Mouse (Mus musculus) thymus, postnatal 4 days (tissue): ENCODE data around the gene Sf3b3.

Experiments used
- DNase-seq: peaks from one replicate; pipeline ENCODE4 v3.0.0; 2021

Gene Sf3b3

GRCm38 (mm10) chr8:110847171-110847549 lies 573 bp upstream of the Sf3b3 start:
- DNase-seq = no peak

DNA sequence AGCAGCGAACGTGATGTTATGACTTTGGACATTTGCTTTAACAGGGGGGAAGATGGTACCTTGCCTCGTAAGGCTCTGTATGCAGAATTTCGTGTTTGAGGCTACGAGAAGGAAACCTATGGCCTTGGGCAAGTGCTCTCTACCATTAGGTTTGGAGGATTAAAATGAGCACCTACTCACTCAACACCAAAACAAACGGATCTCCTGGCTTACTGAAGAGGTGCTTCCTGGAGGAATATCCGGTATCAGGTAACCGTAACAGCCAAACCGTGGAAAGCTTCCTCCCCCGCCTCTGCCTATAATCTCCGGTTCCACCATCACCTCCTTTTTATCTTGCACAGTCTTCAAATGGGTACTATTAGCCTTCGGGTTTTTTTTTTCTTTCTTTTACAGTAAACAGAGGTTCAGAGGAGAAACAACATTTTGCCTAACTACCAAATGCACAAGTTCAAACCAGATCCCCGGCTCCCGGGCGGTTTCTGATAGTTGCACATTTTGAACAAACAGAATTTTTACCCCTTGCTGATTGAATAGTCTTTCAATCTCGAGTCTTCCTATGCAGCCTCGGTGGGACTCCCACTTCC lies 674 bp downstream of the Sf3b3 start:
- DNase-seq = no peak

DNA sequence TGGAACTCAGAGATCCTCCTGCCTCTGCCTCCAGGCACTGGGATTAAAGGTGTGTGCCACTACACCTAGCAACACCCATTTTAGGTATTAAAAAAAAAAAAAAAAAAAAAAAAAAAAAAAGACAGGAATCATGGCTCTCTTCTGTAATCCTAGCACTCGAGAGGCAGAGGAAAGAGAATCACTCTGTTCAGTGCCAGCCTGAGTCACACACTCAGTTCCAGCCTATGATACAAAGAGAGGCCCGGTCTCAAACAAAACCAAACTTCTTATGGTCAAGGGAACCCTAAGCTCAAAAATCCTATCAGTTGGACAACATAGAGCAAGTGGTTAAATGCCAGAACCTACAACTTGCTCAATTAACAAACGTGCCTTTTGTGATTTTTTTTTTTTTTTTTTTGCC lies 1.6 kb downstream of the Sf3b3 start:
- no peak for DNase-seq

DNA sequence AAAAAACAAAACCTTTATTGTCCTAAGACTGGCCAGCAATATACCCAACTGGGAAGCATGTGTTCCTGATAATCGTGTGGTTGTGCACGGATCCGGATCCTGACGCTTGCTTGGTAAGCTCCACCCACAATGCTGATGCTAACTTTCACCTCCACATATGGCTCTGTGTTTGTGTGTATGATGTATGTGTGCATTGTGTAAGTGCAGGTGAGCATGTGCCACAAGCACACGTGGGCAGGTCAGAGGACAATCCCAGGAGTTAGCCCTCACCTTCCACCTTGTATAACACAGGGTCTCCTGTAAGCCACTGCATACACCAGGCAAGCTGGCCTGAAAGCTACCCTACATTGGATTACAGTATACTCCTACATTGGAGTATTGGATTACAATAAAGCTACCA lies 3.4 kb downstream of the Sf3b3 start:
- DNase-seq = no peak

- no peak for DNase-seq
These were observed 4.5 kb downstream of the Sf3b3 start for GRCm38 (mm10) chr8:110842012-110842574.

DNA sequence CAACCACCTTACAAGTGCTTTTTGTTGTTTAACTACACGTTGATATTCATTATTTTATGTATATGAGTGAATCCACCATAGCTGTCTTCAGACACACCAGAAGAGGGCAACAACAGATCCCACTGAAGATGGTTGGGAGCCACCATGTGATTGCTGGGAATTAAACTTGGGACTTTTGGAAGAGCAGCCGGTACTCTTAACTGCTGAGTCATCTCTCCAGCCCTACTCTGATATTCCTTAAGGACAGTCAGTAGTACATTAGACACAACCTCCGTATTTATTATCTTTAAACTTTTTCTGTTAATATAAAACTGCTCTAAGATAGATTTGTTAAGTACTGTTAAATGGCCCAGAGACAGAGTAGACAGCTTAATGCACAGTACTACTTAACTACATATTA lies 14.6 kb downstream of the Sf3b3 start:
- DNase-seq = no peak

GRCm38 (mm10) chr8:110828511-110828910 lies 18.1 kb downstream of the Sf3b3 start:
- no peak for DNase-seq

DNA sequence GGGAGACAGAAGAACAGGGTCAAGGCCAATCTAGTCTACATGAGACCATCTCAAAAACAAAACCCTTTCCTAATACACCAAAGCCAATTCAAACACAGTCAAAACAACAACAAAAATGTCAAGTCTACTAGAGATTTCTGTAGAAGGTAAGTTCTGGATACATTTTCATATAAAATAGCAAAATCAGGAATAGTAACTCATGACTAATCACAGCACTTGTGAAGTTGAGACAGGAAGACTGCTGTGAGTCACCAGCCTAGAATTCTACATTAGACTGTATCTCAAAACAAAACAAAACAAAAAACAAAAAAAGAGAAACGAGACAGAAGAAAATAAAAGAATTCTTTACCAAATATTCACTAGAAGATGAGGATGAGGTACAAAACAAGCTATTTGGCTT lies 21.7 kb downstream of the Sf3b3 start:
- DNase-seq = no peak

- no peak for DNase-seq
These were observed 24.6 kb downstream of the Sf3b3 start for GRCm38 (mm10) chr8:110821960-110822359.

DNA sequence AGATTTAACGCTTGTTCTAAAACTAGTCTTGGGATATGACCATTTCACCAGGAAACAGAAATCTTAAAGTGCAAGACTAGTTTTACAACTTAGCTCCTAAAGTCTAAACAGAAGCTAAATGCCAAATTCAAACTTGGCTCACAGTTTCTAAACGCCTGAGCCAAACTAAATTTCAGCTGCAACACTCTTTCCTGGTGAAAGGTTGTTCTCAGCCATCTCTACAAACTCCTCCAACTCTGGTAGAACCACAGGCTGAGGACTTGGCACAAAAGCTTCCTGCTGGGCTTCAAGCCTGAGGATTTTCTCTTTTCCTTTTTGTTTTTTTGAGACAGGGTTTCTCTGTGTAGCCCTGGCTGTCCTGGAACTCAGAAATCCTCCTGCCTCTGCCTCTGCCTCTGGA lies 26.3 kb downstream of the Sf3b3 start:
- no peak for DNase-seq

DNA sequence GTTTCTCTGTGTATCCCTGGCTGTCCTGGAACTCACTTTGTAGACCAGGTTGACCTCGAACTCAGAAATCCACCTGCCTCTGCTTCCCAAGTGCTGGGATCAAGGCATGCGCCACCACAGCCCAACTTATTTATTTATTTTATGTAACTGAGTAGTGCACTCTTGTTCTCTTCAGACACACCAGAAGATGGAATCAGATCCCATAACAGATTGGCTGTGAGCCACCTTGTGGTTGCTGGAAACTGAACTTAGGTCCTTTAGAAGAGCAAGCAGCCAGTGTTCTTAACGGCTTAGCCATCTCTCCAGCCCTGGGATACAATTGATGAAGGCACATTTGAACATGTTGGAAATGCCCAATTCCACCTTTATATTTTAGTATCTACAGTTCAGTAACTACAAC lies 28.0 kb downstream of the Sf3b3 start:
- DNase-seq = no peak

DNA sequence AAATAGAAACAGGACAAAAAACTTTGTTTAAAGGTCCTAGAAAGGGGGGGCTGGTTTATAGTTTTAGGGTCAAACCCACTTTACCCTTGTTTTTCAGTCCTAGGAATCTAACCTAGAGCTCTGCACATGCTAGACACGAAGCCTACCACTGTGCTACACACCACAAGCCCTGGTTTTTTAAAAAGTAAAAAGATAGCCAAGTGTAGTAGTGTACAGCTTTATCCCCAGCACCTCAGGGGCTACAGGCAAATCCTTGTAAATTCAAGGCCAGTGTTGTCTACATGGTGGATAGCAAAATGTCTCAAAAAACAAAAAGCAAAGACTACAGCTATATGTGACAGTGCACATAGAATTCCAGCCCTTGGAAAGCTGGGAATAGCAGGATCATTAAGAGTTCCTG lies 29.6 kb downstream of the Sf3b3 start:
- no peak for DNase-seq

DNA sequence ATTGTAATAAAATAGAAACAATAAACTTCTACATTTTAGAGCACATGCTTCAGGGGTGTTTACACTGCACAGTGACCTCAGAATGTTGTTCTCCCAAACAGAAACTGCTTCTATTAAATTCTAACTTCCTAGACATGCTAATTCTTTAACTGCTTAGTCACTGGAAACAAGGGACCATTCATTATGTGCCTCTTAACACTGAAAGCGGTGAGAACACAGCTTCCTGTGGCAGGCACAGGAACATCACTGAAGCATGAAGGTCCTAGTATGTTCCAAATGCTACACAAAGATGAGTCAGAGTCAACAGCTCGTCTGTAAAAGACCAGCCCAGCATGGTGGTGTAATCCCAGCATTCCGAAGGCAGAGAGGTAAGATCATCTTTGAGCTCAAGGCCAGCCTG lies 31.3 kb downstream of the Sf3b3 start:
- no peak for DNase-seq

- no peak for DNase-seq
These were observed 33.3 kb downstream of the Sf3b3 start for GRCm38 (mm10) chr8:110813081-110813812.

DNA sequence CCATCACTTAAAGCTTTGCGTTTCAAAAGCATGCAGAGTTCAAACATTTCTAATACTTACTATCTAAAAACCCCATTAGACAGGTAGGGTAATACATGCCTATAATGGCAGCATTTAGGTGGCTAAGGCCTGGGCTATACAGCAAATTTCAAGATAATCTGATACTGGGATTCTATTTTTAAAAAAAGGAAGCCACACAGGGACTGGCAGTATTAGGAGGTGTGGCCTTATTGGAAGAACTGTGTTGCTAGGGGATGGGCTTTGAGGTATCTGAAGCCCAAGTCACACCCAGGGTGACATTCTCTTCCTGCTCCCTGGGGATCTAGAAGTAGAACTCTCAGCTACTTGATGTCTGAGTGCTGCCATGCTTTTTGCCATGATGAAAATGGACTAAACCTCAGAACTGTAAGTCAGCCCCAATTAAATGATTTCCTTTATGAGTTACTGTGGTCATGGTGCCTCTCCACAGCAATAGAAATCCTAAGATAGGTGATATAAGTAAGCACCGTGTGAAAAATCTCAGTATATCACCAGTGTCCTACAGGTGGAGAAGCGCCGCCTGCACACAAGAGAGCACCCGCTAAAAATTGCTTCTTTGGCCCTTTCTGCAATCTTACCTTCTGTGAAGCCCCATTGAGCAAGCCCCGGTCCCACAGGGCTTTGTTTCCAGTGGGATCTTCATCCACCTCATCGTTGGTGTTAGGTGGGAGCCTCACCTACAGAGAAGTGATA lies 34.1 kb downstream of the Sf3b3 start:
- no peak for DNase-seq

DNA sequence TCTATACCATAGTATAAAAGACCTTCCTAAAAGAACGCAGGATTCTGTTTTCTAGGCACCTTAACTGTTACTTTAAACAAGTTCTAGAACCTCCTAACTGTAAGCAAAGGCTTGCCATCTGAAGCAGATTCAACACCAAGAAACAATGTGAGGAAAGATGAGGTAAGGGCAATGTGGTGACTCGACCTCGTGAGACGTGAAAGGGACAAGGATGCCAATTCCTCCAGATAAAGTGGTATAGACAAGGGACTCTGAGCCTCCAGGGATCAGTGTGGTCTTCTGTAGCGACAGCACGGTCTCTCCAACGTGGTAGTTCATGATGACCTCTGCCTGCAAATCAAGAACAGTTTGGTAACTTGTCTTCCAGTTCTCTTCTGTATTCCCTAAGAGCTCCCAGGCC lies 34.8 kb downstream of the Sf3b3 start:
- no peak for DNase-seq

DNA sequence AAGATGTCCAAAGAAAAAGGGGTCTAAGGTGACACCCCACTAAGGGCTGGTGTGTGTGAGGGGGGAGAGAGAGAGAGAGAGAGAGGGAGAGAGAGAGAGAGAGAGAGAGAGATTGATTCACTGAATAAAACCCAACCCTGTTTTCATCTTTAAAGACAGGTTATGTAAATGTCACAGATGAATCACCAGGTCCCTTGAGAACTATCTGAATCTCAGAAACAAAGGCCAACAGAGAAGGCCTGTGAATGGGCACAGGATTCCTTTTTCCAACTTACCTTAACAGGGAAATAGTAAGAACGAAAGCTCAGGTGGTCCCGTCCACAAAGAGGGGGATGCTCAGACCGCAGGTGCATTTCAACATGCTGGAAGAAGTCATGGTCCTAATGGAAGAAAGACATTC lies 35.5 kb downstream of the Sf3b3 start:
- no peak for DNase-seq

GRCm38 (mm10) chr8:110810481-110811065 lies 36.0 kb downstream of the Sf3b3 start:
- no peak for DNase-seq

GRCm38 (mm10) chr8:110809831-110810230 lies 36.8 kb downstream of the Sf3b3 start:
- no peak for DNase-seq

- no peak for DNase-seq
These were observed 37.8 kb downstream of the Sf3b3 start for GRCm38 (mm10) chr8:110808495-110809472.

DNA sequence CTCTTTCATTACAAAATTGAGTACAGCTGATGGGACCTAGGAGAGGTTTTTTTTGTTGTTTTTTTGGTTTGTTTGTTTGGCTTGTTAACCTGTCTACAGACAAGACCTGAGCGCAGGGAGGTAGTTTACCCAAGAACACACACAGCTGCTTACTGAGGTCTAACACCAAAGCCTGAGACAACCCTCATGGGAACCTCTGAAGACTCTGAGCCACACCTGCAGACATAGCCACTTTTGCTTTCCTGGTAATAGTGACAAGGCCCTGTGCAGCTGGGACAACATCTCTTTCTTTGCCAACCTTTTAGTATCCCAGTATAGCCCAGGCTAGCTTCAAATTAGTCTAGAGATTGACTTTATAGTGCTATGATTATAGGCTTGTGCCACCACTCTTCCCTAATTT lies 40.4 kb downstream of the Sf3b3 start:
- peak; percentile 41 for DNase-seq

DNA sequence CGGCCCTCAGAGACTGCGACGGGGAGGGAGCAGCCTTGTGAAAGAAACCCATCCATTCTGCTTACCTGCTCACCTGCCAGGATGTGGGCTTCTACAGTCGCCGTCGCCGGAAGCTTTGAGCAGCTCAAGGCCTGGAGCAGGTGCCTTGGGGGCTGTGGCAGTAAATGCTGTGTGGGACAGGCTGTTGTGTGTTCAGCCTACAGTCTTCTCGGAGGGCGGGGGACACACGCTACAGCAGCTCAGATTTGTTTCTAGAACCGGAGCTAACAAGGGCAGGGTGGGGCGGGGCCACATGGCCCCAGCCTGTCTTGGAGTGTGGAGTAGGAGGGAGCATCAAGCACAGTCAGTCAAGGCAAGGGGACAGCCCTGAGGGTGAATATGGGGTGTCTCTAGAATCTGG lies 40.9 kb downstream of the Sf3b3 start, which contains the start of gene Il34:
Gene Il34, minus strand, starts transcription at position 256 of the 400 bp plus-strand sequence.
- DNase-seq = peak; percentile 78
